Mouse (Mus musculus) 416B (cell line): Measurements from ENCODE around the gene Ccdc30.

ENCODE experiments used
- DNase-seq: peaks from one replicate; pipeline ENCODE4 v3.0.0; 2011; ENCODE audit warnings: low read depth

Gene Ccdc30

GRCm38 (mm10) chr4:119415072-119415753 is at the start of gene Ccdc30:
Ccdc30 (minus strand) TSS chr4:119415521.
- no peak for DNase-seq

GRCm38 (mm10) chr4:119463756-119464419 is 48.6 kb upstream of the Ccdc30 start:
- peak; percentile 26 for DNase-seq

- DNase-seq: peak; percentile 31
These were observed 47.8 kb upstream of the Ccdc30 start for GRCm38 (mm10) chr4:119462858-119463755.

- DNase-seq: peak; percentile 49
These were observed 47.1 kb upstream of the Ccdc30 start for GRCm38 (mm10) chr4:119462457-119462856.

GRCm38 (mm10) chr4:119460728-119461141 is 45.4 kb upstream of the Ccdc30 start:
- no peak for DNase-seq

- peak; percentile 60 for DNase-seq
These were observed 45.0 kb upstream of the Ccdc30 start for GRCm38 (mm10) chr4:119460296-119460695.

GRCm38 (mm10) chr4:119453533-119453932 is 38.2 kb upstream of the Ccdc30 start:
- DNase-seq: no peak

GRCm38 (mm10) chr4:119453128-119453527 is 37.8 kb upstream of the Ccdc30 start:
- no peak for DNase-seq

GRCm38 (mm10) chr4:119450436-119450835 is 35.1 kb upstream of the Ccdc30 start:
- no peak for DNase-seq

- no peak for DNase-seq
These were observed 32.5 kb upstream of the Ccdc30 start for GRCm38 (mm10) chr4:119447786-119448185.

- no peak for DNase-seq
These were observed 31.9 kb upstream of the Ccdc30 start for GRCm38 (mm10) chr4:119447261-119447660.

GRCm38 (mm10) chr4:119442539-119442938 is 27.2 kb upstream of the Ccdc30 start:
- no peak for DNase-seq

- no peak for DNase-seq
These were observed 26.5 kb upstream of the Ccdc30 start for GRCm38 (mm10) chr4:119441836-119442235.

GRCm38 (mm10) chr4:119437936-119438335 is 22.6 kb upstream of the Ccdc30 start:
- DNase-seq: no peak

- no peak for DNase-seq
These were observed 15.4 kb upstream of the Ccdc30 start for GRCm38 (mm10) chr4:119430678-119431077.

- DNase-seq: no peak
These were observed 12.4 kb upstream of the Ccdc30 start for GRCm38 (mm10) chr4:119427680-119428079.

GRCm38 (mm10) chr4:119425601-119426000 is 10.3 kb upstream of the Ccdc30 start:
- DNase-seq: no peak

- no peak for DNase-seq
These were observed 9.8 kb upstream of the Ccdc30 start for GRCm38 (mm10) chr4:119425077-119425476.

GRCm38 (mm10) chr4:119422294-119422964 is 7.1 kb upstream of the Ccdc30 start, which contains the start of the genes Ppcs and Zmynd12:
Ppcs (minus strand) TSS chr4:119422420.
Zmynd12 (plus strand) TSS chr4:119422814.
- DNase-seq: peak; percentile 97

- DNase-seq: no peak
These were observed 6.6 kb upstream of the Ccdc30 start for GRCm38 (mm10) chr4:119421921-119422293.

- peak; percentile 49 for DNase-seq
These were observed 5.9 kb upstream of the Ccdc30 start for GRCm38 (mm10) chr4:119421191-119421590.

- DNase-seq: no peak
These were observed 2.6 kb upstream of the Ccdc30 start for GRCm38 (mm10) chr4:119417894-119418293.
